Mouse (Mus musculus): ENCODE results near the gene Creb3l1. TPM values are rescaled to one million over a fixed set of nuclear protein-coding genes. Genes with fewer than 3 reads are reported as not detected.
A peak's percentile ranks its signal among the peaks of the same experiment; 100 is the strongest.

Gene Creb3l1
- polyA plus RNA-seq, 2 experiments, result 28.5 to 37.5 TPM

DNA sequence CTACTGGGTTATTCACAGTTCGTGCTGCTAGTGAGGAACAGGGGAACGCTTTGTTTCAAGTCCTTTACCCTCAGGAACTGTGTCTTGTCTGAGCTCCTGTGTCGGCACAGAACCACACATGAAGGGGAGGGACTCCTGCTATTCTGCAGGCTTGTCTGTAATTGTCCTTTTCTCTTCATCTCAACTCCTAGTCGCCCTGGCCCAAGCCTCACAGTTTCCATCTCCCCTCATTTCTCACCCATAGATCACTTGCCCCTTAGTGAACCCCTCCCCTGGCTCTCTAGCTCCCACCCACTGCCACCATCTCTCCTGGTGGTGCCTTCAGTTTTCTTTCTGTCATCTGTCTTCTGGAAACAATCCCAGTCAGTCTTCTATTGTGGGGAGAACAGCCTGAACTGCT lies 44.1 kb downstream of the Creb3l1 start:
- Histone ChIP-seq H3K4me1 (ENCODE audit: control insufficient read depth, insufficient read depth, low read length) (peaks cover 18% of the 10 kb centered on the region), H3K9ac (ENCODE audit: low read depth, low read length, severe bottlenecking) (no peak overlapping the region), H3K36me3 (ENCODE audit: control insufficient read depth, insufficient read depth, low read length) (peaks cover 6% of the 10 kb centered on the region; the same call in 1 of the 2 replicates), H3K4me2 (replicated peaks; ENCODE audit: low read depth, low read length, severe bottlenecking) (no peak overlapping the region), H3K9me3 (ENCODE audit: control insufficient read depth, low read length) (no peaks in the 10 kb centered on the region), H3K27me3 (ENCODE audit: control insufficient read depth, insufficient read depth, low read length) (peaks cover 19% of the 10 kb centered on the region), H3K4me3 (replicated peaks; ENCODE audit: low read length) (no peak overlapping the region), H3K27ac (replicated peaks; ENCODE audit: low read depth, low read length) (no peak overlapping the region)
- DNase-seq (ENCODE audit: low spot score), result no peak
- ATAC-seq (ENCODE audit: low FRiP score, low read depth), result no peak
- no peak for TF ChIP-seq POLR2A (IDR thresholded peaks at IDR 0.05; ENCODE audit: borderline replicate concordance, extremely low read depth, insufficient read depth, insufficient read length)
- WGBS, result 19% methylated on average over 4 of the region's 4 CpGs

DNA sequence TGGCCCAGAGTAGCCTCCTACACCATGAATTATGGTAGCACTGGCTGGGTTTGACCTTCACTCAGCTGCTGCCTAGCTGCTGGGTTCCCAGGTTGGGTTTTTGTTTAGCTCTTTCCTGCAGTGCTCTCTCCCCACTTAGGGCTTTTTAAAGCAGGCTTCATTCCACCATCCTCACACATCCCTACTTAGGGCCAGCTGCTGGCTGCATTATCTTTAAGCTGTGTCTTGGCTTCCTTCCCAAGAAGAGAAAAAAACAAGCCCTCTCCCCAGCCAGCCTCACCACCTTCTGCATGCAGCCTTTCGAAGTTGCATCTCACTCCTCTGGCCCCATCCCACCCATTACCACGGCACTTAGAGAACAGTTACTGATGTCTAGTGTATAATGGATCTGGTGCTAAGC lies 45.8 kb downstream of the Creb3l1 start:
- no peak overlapping the region for H3K9ac ChIP-seq (ENCODE audit: low read depth, low read length, severe bottlenecking)
- 24% methylated on average over 2 of the region's 2 CpGs for WGBS
- H3K9me3 ChIP-seq (ENCODE audit: control insufficient read depth, low read length), result no peaks in the 10 kb centered on the region
- H3K4me1 ChIP-seq (ENCODE audit: control insufficient read depth, insufficient read depth, low read length), result peaks cover 9% of the 10 kb centered on the region
- DNase-seq (ENCODE audit: low spot score), result peak; percentile 66
- no peak overlapping the region for H3K4me2 ChIP-seq (replicated peaks; ENCODE audit: low read depth, low read length, severe bottlenecking)
- TF ChIP-seq POLR2A (IDR thresholded peaks at IDR 0.05; ENCODE audit: borderline replicate concordance, extremely low read depth, insufficient read depth, insufficient read length), result no peak
- H3K36me3 ChIP-seq (ENCODE audit: control insufficient read depth, insufficient read depth, low read length), result peaks cover 6% of the 10 kb centered on the region; the same call in 1 of the 2 replicates
- peak; percentile 56; the same call in 1 of the 2 replicates for ATAC-seq (ENCODE audit: low FRiP score, low read depth)
- H3K27me3 ChIP-seq (ENCODE audit: control insufficient read depth, insufficient read depth, low read length), result peaks cover 27% of the 10 kb centered on the region
- H3K4me3 ChIP-seq (replicated peaks; ENCODE audit: low read length), result no peak overlapping the region
- no peak overlapping the region for H3K27ac ChIP-seq (replicated peaks; ENCODE audit: low read depth, low read length)

DNA sequence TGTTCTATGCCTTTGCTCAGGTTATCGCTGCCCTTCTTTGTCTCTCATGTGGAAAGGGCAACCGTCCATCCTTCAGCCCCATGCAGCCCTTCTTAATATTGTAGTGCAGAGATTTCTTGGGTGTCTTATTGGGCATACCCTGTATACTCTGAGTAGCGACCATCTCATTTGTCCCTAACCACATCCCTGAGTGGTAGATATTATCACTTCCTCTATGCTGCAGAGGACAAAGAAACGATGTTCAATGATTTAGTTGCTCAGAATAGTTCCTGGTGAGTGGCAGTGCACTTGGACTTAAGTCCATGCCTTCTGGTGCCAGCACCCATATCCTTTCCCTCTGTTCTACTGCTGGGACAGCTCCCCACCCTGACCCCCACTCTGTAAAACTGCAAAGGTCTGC lies 46.3 kb downstream of the Creb3l1 start:
- Histone ChIP-seq H3K27me3 (ENCODE audit: control insufficient read depth, insufficient read depth, low read length) (peaks cover 27% of the 10 kb centered on the region), H3K4me3 (replicated peaks; ENCODE audit: low read length) (no peak overlapping the region), H3K36me3 (ENCODE audit: control insufficient read depth, insufficient read depth, low read length) (peaks cover 4% of the 10 kb centered on the region; the same call in 1 of the 2 replicates), H3K9me3 (ENCODE audit: control insufficient read depth, low read length) (no peaks in the 10 kb centered on the region), H3K4me1 (ENCODE audit: control insufficient read depth, insufficient read depth, low read length) (peaks cover 9% of the 10 kb centered on the region), H3K27ac (replicated peaks; ENCODE audit: low read depth, low read length) (no peak overlapping the region), H3K9ac (ENCODE audit: low read depth, low read length, severe bottlenecking) (no peak overlapping the region), H3K4me2 (replicated peaks; ENCODE audit: low read depth, low read length, severe bottlenecking) (no peak overlapping the region)
- no peak for ATAC-seq (ENCODE audit: low FRiP score, low read depth)
- TF ChIP-seq POLR2A (IDR thresholded peaks at IDR 0.05; ENCODE audit: borderline replicate concordance, extremely low read depth, insufficient read depth, insufficient read length), result no peak
- WGBS, result 78% methylated on average over 4 of the region's 4 CpGs
- no peak for DNase-seq (ENCODE audit: low spot score)

DNA sequence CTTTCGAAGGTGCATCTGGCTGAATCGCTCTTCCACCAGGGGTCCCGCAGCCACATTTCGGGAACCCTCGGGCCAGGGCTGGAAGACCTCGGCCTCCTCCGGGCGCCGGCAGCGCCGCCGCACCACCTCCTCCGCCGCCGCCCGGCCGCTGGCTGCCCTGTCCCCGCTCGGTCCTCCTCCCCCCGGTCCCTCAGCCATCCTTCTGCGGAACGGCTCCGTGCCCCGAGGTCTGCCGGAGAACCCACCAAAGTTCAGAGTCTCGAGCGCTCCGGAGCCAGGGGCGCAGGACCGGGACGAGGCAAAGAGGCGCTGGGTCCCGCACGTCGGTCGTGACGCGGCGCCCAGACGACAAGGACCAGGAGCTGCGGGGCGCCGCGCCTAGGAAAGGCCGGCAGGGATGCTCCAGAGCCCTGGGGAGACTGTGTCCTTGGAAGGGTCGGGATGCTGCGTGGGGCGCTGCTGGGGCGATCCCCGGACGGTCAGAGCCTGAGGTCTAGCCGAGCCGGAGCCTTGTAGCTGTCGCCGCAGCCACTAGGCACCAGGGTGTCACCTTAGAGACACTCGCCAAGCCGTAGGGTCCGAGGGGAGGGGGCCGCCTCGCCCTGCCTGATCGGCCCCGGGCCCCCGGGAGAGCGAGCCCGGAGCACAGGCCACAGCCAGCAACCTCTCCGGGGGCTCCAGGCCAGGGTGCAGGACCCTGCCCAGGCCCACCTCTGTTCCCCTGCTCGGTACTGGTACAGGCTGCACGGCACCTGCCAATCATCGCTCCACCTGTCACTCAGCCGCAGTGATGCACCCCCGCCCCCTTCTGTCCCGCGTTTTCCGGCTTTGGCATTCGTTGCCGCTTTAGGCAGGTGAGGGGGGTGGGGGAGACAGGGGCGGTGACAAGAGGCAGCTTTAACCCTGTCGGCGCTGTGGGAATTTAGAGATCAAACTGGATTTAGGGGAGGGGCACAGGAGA lies 48.4 kb downstream of the Creb3l1 start, which contains the start of gene Dgkz:
Gene Dgkz (minus strand): TSS at position 284 of the 961 bp plus-strand sequence.
- ATAC-seq (ENCODE audit: low FRiP score, low read depth), result no peak
- under 1% methylated on average over 66 of the region's 79 CpGs for WGBS
- H3K27me3 ChIP-seq (ENCODE audit: control insufficient read depth, insufficient read depth, low read length), result peaks cover 27% of the 10 kb centered on the region
- H3K4me3 ChIP-seq (replicated peaks; ENCODE audit: low read length), result peak within 1 kb of the TSS; percentile 39
- no peak within 1 kb of the TSS for H3K27ac ChIP-seq (replicated peaks; ENCODE audit: low read depth, low read length)
- peaks cover 24% of the 10 kb centered on the region for H3K4me1 ChIP-seq (ENCODE audit: control insufficient read depth, insufficient read depth, low read length)
- H3K9ac ChIP-seq (ENCODE audit: low read depth, low read length, severe bottlenecking), result peak within 1 kb of the TSS; percentile 41
- no peak for TF ChIP-seq POLR2A (IDR thresholded peaks at IDR 0.05; ENCODE audit: borderline replicate concordance, extremely low read depth, insufficient read depth, insufficient read length)
- DNase-seq (ENCODE audit: low spot score), result no peak
- H3K4me2 ChIP-seq (replicated peaks; ENCODE audit: low read depth, low read length, severe bottlenecking), result peak within 1 kb of the TSS; percentile 73
- H3K36me3 ChIP-seq (ENCODE audit: control insufficient read depth, insufficient read depth, low read length), result no peaks in the 10 kb centered on the region
- no peaks in the 10 kb centered on the region for H3K9me3 ChIP-seq (ENCODE audit: control insufficient read depth, low read length)

DNA sequence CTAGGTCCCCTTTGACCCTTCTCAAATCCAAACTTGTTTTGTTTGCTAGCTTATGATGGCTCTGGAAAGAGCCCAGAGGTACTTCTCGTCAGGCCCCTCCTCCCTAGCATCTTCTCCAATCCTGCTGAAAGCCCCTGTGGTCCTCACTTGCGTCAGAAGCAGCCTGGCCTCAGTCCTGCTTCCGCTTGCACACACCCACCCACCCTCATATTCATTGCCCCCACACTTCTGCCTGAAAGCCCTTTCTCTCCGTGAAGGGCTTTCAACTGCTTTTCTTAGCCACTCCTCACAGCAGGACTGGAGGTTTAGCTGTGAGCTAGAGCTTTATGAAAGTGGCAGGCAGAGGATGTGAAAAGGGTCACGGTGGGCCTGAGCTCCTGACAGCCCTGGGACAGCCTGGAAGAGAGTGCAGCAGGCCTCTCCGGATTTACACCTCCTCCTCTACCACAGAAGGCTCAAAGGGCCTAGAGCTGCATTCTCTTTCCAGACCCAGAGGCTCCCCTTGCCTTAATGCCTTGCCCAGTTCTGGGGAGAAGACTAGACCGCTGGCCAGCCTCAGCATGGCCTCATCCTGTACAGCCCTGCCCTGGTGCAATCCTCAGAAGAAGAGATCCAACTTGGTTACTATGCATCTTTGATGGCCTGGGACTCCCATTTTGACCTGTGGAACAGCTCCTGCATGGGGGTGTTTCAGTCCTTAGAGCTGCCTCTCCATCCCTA lies 50.7 kb downstream of the Creb3l1 start:
- peaks cover 24% of the 10 kb centered on the region for H3K4me1 ChIP-seq (ENCODE audit: control insufficient read depth, insufficient read depth, low read length)
- H3K27me3 ChIP-seq (ENCODE audit: control insufficient read depth, insufficient read depth, low read length), result peaks cover 27% of the 10 kb centered on the region
- DNase-seq (ENCODE audit: low spot score), result no peak
- WGBS, result 30% methylated on average over 7 of the region's 7 CpGs
- H3K9me3 ChIP-seq (ENCODE audit: control insufficient read depth, low read length), result no peaks in the 10 kb centered on the region
- H3K9ac ChIP-seq (ENCODE audit: low read depth, low read length, severe bottlenecking), result no peak overlapping the region
- H3K4me2 ChIP-seq (replicated peaks; ENCODE audit: low read depth, low read length, severe bottlenecking), result no peak overlapping the region
- H3K4me3 ChIP-seq (replicated peaks; ENCODE audit: low read length), result no peak overlapping the region
- H3K27ac ChIP-seq (replicated peaks; ENCODE audit: low read depth, low read length), result no peak overlapping the region
- no peak for ATAC-seq (ENCODE audit: low FRiP score, low read depth)
- no peak for TF ChIP-seq POLR2A (IDR thresholded peaks at IDR 0.05; ENCODE audit: borderline replicate concordance, extremely low read depth, insufficient read depth, insufficient read length)
- H3K36me3 ChIP-seq (ENCODE audit: control insufficient read depth, insufficient read depth, low read length), result no peaks in the 10 kb centered on the region

Measured in limb, embryonic 14.5 days (tissue).